Mouse (Mus musculus) Patski (cell line): ENCODE measurements at regions not wholly inside any gene's neighbourhood (a gene's known extent, or its start where the extent isn't known, plus 50 kb on each side); places are given as distances from the start of the nearest gene placed in this dataset.

Experiments used
- ATAC-seq: fragments of 100-300 bp; one replicate; pipeline ENCODE4 v1.8.0; 2021
- CTCF ChIA-PET: fragments of 350-600 bp; sonication (Branson Sonifier 250); formaldehyde crosslinking; loops from one replicate; lab custom pipeline; 2022; ENCODE audit warnings: inconsistent platforms; lab: Charles Lee
- POLR2A ChIA-PET: fragments of 350-600 bp; sonication (Branson Sonifier 250); formaldehyde crosslinking; loops from one replicate; lab custom pipeline; 2022; ENCODE audit warnings: antibody characterized with exemption, inconsistent platforms; lab: Charles Lee
- DNase-seq: peaks from one replicate; pipeline ENCODE4 v3.0.0-alpha.2; 2011; ENCODE audit warnings: low read depth, low spot score
- H3K27me3 ChIP-seq: fragments of 371-371 bp; one replicate; pipeline ENCODE4 v1.5.1; 2021
- CTCF ChIP-seq: fragments of 100-300 bp; IDR thresholded peaks from one replicate; pipeline ENCODE4 v1.5.1; 2021
- in situ Hi-C: fragments of 300-500 bp; cut with MboI; formaldehyde crosslinking; loops from 3 replicates; pipeline ENCODE4 v1.11.1; 2018; ENCODE audit warnings: low pct_unique_long_range_greater_than_20kb, mixed read lengths

- H3K27me3 ChIP-seq = no peaks in the 10 kb centered on the region
- ChIA-PET POLR2A (interaction anchor here (0.6 to 1.2 kb wide), 2 partner anchors 29 to 133 kb away, joined by 4 to 6 read pairs; no protein-coding TSS in a partner anchor), CTCF (interaction anchor here (1.5 kb wide), 1 partner anchor 10 kb away, joined by 5 read pairs; no protein-coding TSS in a partner anchor)
- DNase-seq (no peak), ATAC-seq (no peak)
- TF ChIP-seq CTCF = no peak
- in situ Hi-C loops = no loop called here
These were observed 130.2 kb upstream of the Map3k1 start for GRCm38 (mm10) chr13:111938896-111939422.

- in situ Hi-C loops = no loop called here
- ATAC-seq = no peak
These were observed 130.8 kb upstream of the Map3k1 start for GRCm38 (mm10) chr13:111939534-111940115.

GRCm38 (mm10) chr13:111940275-111940674 is 131.5 kb upstream of the Map3k1 start:
- in situ Hi-C loops = no loop called here
- POLR2A ChIA-PET = interaction anchor here (1.2 kb wide), 1 partner anchor 30 kb away, joined by 4 read pairs; no protein-coding TSS in a partner anchor
- ATAC-seq (no peak), DNase-seq (no peak)
- H3K27me3 ChIP-seq = no peaks in the 10 kb centered on the region
- no peak for TF ChIP-seq CTCF
- CTCF ChIA-PET = interaction anchor here (0.8 to 1.5 kb wide), 5 partner anchors 9 to 129 kb away, joined by 3 to 5 read pairs (median 4); no protein-coding TSS in a partner anchor

More at GRCm38 (mm10) chr13:111939534-111940115, 130.8 kb upstream of the Map3k1 start:
- TF ChIP-seq CTCF = no peak
- H3K27me3 ChIP-seq = no peaks in the 10 kb centered on the region
- DNase-seq = no peak
- POLR2A ChIA-PET = interaction anchor here (0.6 to 1.2 kb wide), 2 partner anchors 30 to 134 kb away, joined by 4 to 6 read pairs; no protein-coding TSS in a partner anchor
- CTCF ChIA-PET = interaction anchor here (0.8 to 1.5 kb wide), 5 partner anchors 10 to 128 kb away, joined by 3 to 5 read pairs (median 4); no protein-coding TSS in a partner anchor

- ChIA-PET POLR2A (interaction anchor here (0.5 to 0.7 kb wide), 2 partner anchors 21 to 161 kb away, joined by 3 to 7 read pairs; no protein-coding TSS in a partner anchor), CTCF (interaction anchor here (0.9 to 1.5 kb wide), 3 partner anchors 28 to 121 kb away, joined by 3 to 4 read pairs (median 3); no protein-coding TSS in a partner anchor)
- no peaks in the 10 kb centered on the region for H3K27me3 ChIP-seq
- no peak for TF ChIP-seq CTCF
- DNase-seq (no peak), ATAC-seq (no peak)
- in situ Hi-C loops = no loop called here
These were observed 132.2 kb upstream of the Map3k1 start for GRCm38 (mm10) chr13:111940796-111941513.

- no peaks in the 10 kb centered on the region for H3K27me3 ChIP-seq
- ChIA-PET CTCF (interaction anchor here (1.4 kb wide), 1 partner anchor 120 kb away, joined by 3 read pairs; no protein-coding TSS in a partner anchor), POLR2A (no interaction called here)
- ATAC-seq = no peak
- in situ Hi-C loops = no loop called here
- no peak for DNase-seq
- no peak for TF ChIP-seq CTCF
These were observed 133.2 kb upstream of the Map3k1 start for GRCm38 (mm10) chr13:111941946-111942345.

GRCm38 (mm10) chr13:111943392-111944088 is 134.7 kb upstream of the Map3k1 start:
- ChIA-PET CTCF (no interaction called here), POLR2A (interaction anchor here (0.8 kb wide), 1 partner anchor 168 kb away, joined by 3 read pairs; no protein-coding TSS in a partner anchor)
- in situ Hi-C loops = no loop called here
- H3K27me3 ChIP-seq = no peaks in the 10 kb centered on the region
- DNase-seq (no peak), ATAC-seq (no peak)
- no peak for TF ChIP-seq CTCF

- CTCF ChIA-PET = no interaction called here
- DNase-seq (no peak), ATAC-seq (no peak)
- in situ Hi-C loops = no loop called here
- TF ChIP-seq CTCF = no peak
- H3K27me3 ChIP-seq = no peaks in the 10 kb centered on the region
- POLR2A ChIA-PET = no interaction called here
These were observed 135.3 kb upstream of the Map3k1 start for GRCm38 (mm10) chr13:111944089-111944406.

GRCm38 (mm10) chr13:111946271-111946670 is 137.5 kb upstream of the Map3k1 start:
- no peaks in the 10 kb centered on the region for H3K27me3 ChIP-seq
- in situ Hi-C loops = no loop called here
- TF ChIP-seq CTCF = no peak
- CTCF ChIA-PET = no interaction called here
- ATAC-seq (no peak), DNase-seq (no peak)
- POLR2A ChIA-PET = interaction anchor here (0.6 to 1.0 kb wide), 2 partner anchors 55 to 163 kb away, joined by 3 to 4 read pairs; no protein-coding TSS in a partner anchor

GRCm38 (mm10) chr13:111946811-111947210 is 138.0 kb upstream of the Map3k1 start:
- POLR2A ChIA-PET = interaction anchor here (0.6 to 1.0 kb wide), 2 partner anchors 54 to 264 kb away, joined by 3 to 5 read pairs; no protein-coding TSS in a partner anchor
- H3K27me3 ChIP-seq = no peaks in the 10 kb centered on the region
- CTCF ChIA-PET = no interaction called here
- no peak for DNase-seq
- no peak for TF ChIP-seq CTCF
- ATAC-seq = no peak
- in situ Hi-C loops = no loop called here

- CTCF ChIA-PET = interaction anchor here (2.0 kb wide), 1 partner anchor 9 kb away, joined by 5 read pairs; no protein-coding TSS in a partner anchor
- POLR2A ChIA-PET = no interaction called here
- in situ Hi-C loops = no loop called here
- DNase-seq = no peak
- ATAC-seq = no peak
- no peaks in the 10 kb centered on the region for H3K27me3 ChIP-seq
- TF ChIP-seq CTCF = no peak
These were observed 139.6 kb upstream of the Map3k1 start for GRCm38 (mm10) chr13:111948395-111948794.
